Mouse (Mus musculus) kidney, adult 2 months (tissue): Measurements from ENCODE around the gene Ubqln4.

Experiments used
- CTCF ChIP-seq: fragments of 200-500 bp; conservative IDR thresholded peaks from 2 replicates; pipeline ENCODE4 v1.5.1; 2011; ENCODE audit warnings: low read depth, mild to moderate bottlenecking, control low read depth, low read length, moderate library complexity, mixed read lengths; ENCODE audit not compliant: insufficient read depth, insufficient read length
- POLR2A ChIP-seq: fragments of 200-500 bp; IDR thresholded peaks from one replicate; pipeline ENCODE4 v1.6.1; 2011; ENCODE audit warnings: low read depth, low read length, control low read depth

DNA sequence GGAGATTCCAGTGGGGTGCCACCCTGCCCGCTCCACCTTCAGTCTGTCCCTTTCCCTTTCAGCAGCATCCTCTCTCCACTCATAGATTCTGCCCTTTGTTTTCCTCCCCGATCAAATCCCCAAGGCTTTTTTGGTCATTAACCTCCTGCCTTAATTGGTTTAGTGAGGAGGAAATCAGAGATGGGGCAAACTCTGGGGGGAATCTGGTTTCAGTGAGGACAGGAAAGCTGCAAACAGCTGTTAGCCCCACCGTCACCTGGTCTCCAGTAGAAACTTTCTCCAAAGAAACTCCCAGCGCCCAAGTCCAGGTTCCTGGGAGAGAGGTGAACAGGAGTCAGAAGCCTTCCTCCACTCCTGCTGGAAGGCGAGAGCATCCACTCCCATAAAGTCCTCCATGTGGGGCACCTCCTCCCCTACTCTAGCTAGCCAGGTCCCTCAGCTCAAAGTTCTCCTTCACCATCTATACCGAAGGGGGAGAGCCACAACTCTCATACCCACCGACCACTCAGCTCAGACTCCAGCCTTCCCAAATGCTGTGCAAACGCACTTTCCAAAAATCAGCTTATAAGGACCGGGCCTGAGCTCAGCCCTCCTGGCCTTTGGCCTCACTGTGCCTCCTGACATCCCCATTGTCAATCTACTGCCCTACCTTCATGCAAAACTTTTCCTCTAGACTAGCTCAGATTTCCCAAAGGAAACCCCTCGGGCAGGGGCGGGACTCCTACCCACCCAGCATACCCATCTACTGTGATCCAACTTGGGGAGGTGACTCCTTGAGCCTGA is 23.3 kb upstream of the Ubqln4 start:
- TF ChIP-seq CTCF, result no peak
- TF ChIP-seq POLR2A, result no peak
